Mouse (Mus musculus) midbrain, embryonic 13.5 days (tissue): ENCODE measurements around the gene Ankfy1. TPM values are rescaled to one million over a fixed set of nuclear protein-coding genes. Genes with fewer than 3 reads are reported as not detected.

Source experiments
- ATAC-seq: fragments of 200-750 bp; cut with Nextera tagmentation; 2 replicates; pipeline ENCODE4 v1.8.0; 2017; ENCODE audit warnings: mild to moderate bottlenecking, moderate TSS enrichment, moderate library complexity
- H3K27ac ChIP-seq: fragments of 300-500 bp; sonication (generic); 2 replicates; pipeline ENCODE4 v1.5.1; 2015; ENCODE audit warnings: inconsistent platforms, mild to moderate bottlenecking, moderate library complexity
- H3K27me3 ChIP-seq: fragments of 300-500 bp; sonication (generic); 2 replicates; pipeline ENCODE4 v1.6.1; 2015; ENCODE audit warnings: mild to moderate bottlenecking, inconsistent platforms
- H3K36me3 ChIP-seq: fragments of 300-500 bp; sonication (generic); 2 replicates; pipeline ENCODE4 v1.6.1; 2015; ENCODE audit warnings: mild to moderate bottlenecking, inconsistent platforms
- H3K4me1 ChIP-seq: fragments of 300-500 bp; sonication (generic); replicated peaks from 2 replicates; pipeline ENCODE4 v1.6.1; 2015; ENCODE audit warnings: inconsistent platforms
- H3K4me2 ChIP-seq: fragments of 300-500 bp; sonication (generic); replicated peaks from 2 replicates; pipeline ENCODE4 v1.6.1; 2015; ENCODE audit warnings: moderate library complexity, mild to moderate bottlenecking, inconsistent platforms
- H3K4me3 ChIP-seq: fragments of 300-500 bp; sonication (generic); replicated peaks from 2 replicates; pipeline ENCODE4 v1.5.1; 2015; ENCODE audit warnings: mild to moderate bottlenecking, inconsistent platforms
- H3K9ac ChIP-seq: fragments of 300-500 bp; sonication (generic); replicated peaks from 2 replicates; pipeline ENCODE4 v1.6.1; 2015; ENCODE audit warnings: mild to moderate bottlenecking, inconsistent platforms
- H3K9me3 ChIP-seq: fragments of 300-500 bp; sonication (generic); 2 replicates; pipeline ENCODE4 v1.6.1; 2016; ENCODE audit warnings: mild to moderate bottlenecking, inconsistent platforms
- WGBS: fragments of 180-500 bp; shearing (Covaris S2); methylation state at CpG from one replicate; pipeline ENCODE4 v1.1.7; 2015; 5-methylcytosine and 5-hydroxymethylcytosine counted together
- polyA plus RNA-seq: library from polyadenylated mRNA; unstranded; fragments of >200 nt; fragmentation: Nextera tagmentation; extraction: Ambion mirVana; gene quantifications from 2 replicates; pipeline ENCODE4 v1.2.1, GENCODE M21; 2015

Ankfy1 gene
- polyA plus RNA-seq, 1 experiment from 2014 or later: 26.2 TPM

DNA sequence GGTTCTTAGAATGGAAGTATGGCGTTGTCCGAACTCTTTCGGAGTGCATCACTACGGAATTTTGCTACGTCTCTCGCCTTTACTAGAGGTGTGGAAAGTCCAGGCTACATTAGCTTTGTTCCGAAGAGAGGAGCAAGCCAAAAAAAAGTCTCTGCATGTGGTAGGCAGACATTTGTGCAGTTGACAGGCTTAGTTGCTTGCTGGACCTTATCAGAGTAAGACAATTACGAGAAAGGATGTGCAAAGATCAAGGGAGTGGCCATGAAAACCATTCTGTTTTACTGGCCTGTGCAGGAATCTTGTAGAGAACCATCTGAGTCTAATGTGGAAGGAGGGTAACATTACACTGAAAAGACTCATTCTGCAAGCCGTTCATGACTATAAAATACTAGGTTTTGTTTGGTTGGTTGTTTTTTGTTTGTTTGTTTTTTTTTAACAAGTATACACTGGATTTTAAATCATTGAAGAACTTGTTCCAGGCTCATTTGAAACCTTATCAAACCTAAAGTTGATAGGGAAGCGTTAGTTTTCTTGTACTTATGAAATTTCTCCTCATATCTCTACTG is 107.0 kb downstream of the Ankfy1 start:
- Histone ChIP-seq H3K9ac (peak overlapping the region; percentile 93), H3K36me3 (no peaks in the 10 kb centered on the region; the same call in 1 of the 2 replicates), H3K4me2 (peak overlapping the region; percentile 97), H3K27ac (no peak overlapping the region), H3K4me3 (peak overlapping the region; percentile 100), H3K9me3 (no peaks in the 10 kb centered on the region), H3K27me3 (no peaks in the 10 kb centered on the region), H3K4me1 (peaks cover 33% of the 10 kb centered on the region)
- ATAC-seq: no peak
- 21% methylated on average over 10 of the region's 10 CpGs for WGBS

- no peak overlapping the region for H3K9ac ChIP-seq
- no peak for ATAC-seq
- no peak overlapping the region for H3K4me2 ChIP-seq
- H3K36me3 ChIP-seq: no peaks in the 10 kb centered on the region; the same call in 1 of the 2 replicates
- H3K4me3 ChIP-seq: no peak overlapping the region
- H3K4me1 ChIP-seq: peaks cover 33% of the 10 kb centered on the region
- H3K27me3 ChIP-seq: no peaks in the 10 kb centered on the region
- no peak overlapping the region for H3K27ac ChIP-seq
- no peaks in the 10 kb centered on the region for H3K9me3 ChIP-seq
These were observed 108.3 kb downstream of the Ankfy1 start for GRCm38 (mm10) chr11:72798112-72798511.

GRCm38 (mm10) chr11:72801182-72801581 is 111.4 kb downstream of the Ankfy1 start:
- ATAC-seq: no peak
- Histone ChIP-seq H3K4me2 (no peak overlapping the region), H3K27me3 (no peaks in the 10 kb centered on the region), H3K36me3 (no peaks in the 10 kb centered on the region; the same call in 1 of the 2 replicates), H3K27ac (no peak overlapping the region), H3K9me3 (no peaks in the 10 kb centered on the region), H3K4me3 (no peak overlapping the region), H3K4me1 (peaks cover 28% of the 10 kb centered on the region), H3K9ac (no peak overlapping the region)

DNA sequence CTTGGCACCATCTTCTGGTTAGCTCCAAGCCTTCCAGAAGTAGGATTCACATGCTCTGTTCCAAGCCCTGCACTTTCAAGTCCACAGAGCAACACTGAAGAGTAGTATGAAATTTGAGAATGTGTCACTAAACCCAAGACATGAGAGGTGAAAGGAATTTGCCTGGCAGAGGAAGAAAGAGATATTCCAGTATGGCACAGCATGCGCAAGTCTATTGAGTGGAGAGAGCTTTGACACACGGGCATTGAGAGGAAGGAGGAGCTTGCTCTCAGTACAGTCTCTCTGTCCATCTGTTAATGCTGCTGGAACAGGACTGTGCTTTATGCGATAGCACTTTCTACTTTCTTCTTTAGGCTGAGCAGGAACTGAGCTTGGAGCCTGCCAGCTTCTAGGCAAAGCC is 113.2 kb downstream of the Ankfy1 start:
- Histone ChIP-seq H3K27me3 (no peaks in the 10 kb centered on the region), H3K4me2 (no peak overlapping the region), H3K9me3 (no peaks in the 10 kb centered on the region), H3K27ac (no peak overlapping the region), H3K4me1 (peaks cover 13% of the 10 kb centered on the region), H3K4me3 (no peak overlapping the region), H3K36me3 (no peaks in the 10 kb centered on the region; the same call in 1 of the 2 replicates), H3K9ac (no peak overlapping the region; the same call in 1 of the 2 replicates)
- ATAC-seq: no peak
- 89% methylated on average over 3 of the region's 3 CpGs for WGBS

DNA sequence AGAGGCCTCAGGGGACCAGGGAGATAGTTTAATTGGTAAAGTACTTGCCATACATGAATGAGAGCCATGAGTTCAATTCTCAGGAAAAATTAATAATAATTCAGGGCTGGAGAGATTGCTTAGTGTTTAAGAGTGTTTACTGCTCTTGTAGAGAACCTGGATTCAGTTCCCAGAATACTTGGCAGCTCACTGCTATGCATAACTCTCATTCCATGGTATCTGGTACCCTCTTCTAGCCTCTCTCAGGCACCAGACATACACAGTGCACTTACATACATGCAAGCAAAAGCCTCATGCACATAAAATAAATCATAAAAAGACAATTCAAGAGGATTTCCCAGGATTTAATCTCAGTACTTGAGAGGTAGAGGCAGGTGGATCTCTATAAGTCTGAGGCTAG is 114.8 kb downstream of the Ankfy1 start:
- Histone ChIP-seq H3K4me3 (no peak overlapping the region), H3K4me1 (no peaks in the 10 kb centered on the region), H3K4me2 (no peak overlapping the region), H3K27me3 (no peaks in the 10 kb centered on the region), H3K9me3 (no peaks in the 10 kb centered on the region), H3K9ac (no peak overlapping the region), H3K27ac (no peak overlapping the region), H3K36me3 (no peaks in the 10 kb centered on the region)
- ATAC-seq: no peak

DNA sequence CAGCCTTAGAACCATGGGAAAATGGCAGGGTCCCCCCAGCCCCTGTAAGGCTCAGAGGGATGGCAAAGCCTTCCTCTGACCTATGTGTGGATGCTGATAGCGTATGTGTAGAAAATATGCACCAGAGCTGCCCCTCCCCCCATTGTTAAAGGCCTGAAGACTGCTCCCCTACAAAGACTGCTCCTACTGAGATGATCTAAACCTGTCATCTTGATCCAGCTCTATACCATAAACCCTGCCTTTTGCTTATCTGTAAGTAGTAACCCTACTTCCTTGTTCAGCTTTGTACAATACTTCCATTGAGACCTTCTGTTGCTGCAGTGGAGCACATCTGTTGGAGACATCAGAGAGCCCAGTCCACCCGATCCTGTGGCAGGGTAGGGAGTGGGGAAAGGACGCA is 115.4 kb downstream of the Ankfy1 start:
- Histone ChIP-seq H3K27ac (no peak overlapping the region), H3K27me3 (no peaks in the 10 kb centered on the region), H3K4me1 (no peaks in the 10 kb centered on the region), H3K4me3 (no peak overlapping the region), H3K9me3 (no peaks in the 10 kb centered on the region), H3K4me2 (no peak overlapping the region), H3K36me3 (no peaks in the 10 kb centered on the region), H3K9ac (no peak overlapping the region)
- ATAC-seq: no peak
- 88% methylated on average over 3 of the region's 3 CpGs for WGBS

DNA sequence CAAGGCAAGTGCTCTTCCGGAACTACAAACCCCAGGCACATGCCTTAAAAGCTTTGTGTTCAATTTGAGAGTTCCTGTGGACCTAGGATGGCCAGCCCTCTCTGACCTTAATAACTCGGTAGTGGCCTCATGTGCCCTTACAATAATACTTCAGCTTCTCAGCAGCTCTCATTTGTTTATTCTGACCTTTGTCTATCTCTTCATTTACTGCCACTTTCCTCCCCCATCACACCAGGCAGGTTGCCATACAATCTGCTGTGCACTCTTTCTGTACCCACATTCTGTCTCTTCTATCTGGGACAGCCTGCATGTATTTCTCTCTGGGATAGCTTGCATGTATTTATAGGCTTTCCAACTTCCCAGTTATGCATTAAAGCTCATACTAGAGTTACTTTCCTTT is 116.8 kb downstream of the Ankfy1 start:
- Histone ChIP-seq H3K4me3 (no peak overlapping the region), H3K27ac (no peak overlapping the region), H3K4me1 (no peaks in the 10 kb centered on the region), H3K9me3 (no peaks in the 10 kb centered on the region), H3K36me3 (no peaks in the 10 kb centered on the region), H3K27me3 (no peaks in the 10 kb centered on the region), H3K4me2 (no peak overlapping the region), H3K9ac (no peak overlapping the region)
- 79% methylated on average over 2 of the region's 2 CpGs for WGBS
- ATAC-seq: no peak

- no peaks in the 10 kb centered on the region for H3K36me3 ChIP-seq
- no peak overlapping the region for H3K9ac ChIP-seq
- no peak for ATAC-seq
- no peak overlapping the region for H3K4me3 ChIP-seq
- H3K9me3 ChIP-seq: no peaks in the 10 kb centered on the region
- no peak overlapping the region for H3K27ac ChIP-seq
- no peaks in the 10 kb centered on the region for H3K4me1 ChIP-seq
- 93% methylated on average over 4 of the region's 4 CpGs for WGBS
- no peaks in the 10 kb centered on the region for H3K27me3 ChIP-seq
- H3K4me2 ChIP-seq: no peak overlapping the region
These were observed 118.2 kb downstream of the Ankfy1 start for GRCm38 (mm10) chr11:72807992-72808391.

GRCm38 (mm10) chr11:72813687-72814086 is 123.9 kb downstream of the Ankfy1 start:
- H3K36me3 ChIP-seq: peaks cover 3% of the 10 kb centered on the region
- H3K9me3 ChIP-seq: no peaks in the 10 kb centered on the region
- 96% methylated on average over 5 of the region's 5 CpGs for WGBS
- H3K27ac ChIP-seq: no peak overlapping the region
- no peaks in the 10 kb centered on the region for H3K4me1 ChIP-seq
- no peak overlapping the region for H3K9ac ChIP-seq
- no peak for ATAC-seq
- H3K4me3 ChIP-seq: no peak overlapping the region
- no peak overlapping the region for H3K4me2 ChIP-seq
- no peaks in the 10 kb centered on the region for H3K27me3 ChIP-seq

DNA sequence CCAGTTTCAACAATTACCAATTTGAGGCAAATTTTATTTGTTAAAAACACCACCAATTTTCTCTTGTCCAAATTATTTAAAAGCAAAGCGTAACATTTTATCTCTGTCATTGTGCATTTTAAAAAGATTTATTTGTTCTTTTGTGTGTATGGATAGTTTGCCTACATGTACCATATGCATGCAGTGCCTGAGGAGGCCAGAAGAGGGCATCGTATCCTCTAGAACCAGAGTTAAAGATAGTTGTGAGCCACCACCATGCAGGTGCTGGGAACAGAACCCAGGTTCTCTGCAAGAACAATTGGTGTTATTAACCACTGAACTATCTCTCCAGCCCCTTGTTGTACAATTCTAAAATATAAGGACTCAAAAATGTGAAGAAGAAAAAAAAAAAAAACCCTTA is 124.4 kb downstream of the Ankfy1 start:
- no peaks in the 10 kb centered on the region for H3K4me1 ChIP-seq
- peaks cover 7% of the 10 kb centered on the region for H3K36me3 ChIP-seq
- no peak overlapping the region for H3K9ac ChIP-seq
- H3K4me3 ChIP-seq: no peak overlapping the region
- no peaks in the 10 kb centered on the region for H3K27me3 ChIP-seq
- no peaks in the 10 kb centered on the region for H3K9me3 ChIP-seq
- H3K27ac ChIP-seq: no peak overlapping the region
- 78% methylated on average over 2 of the region's 2 CpGs for WGBS
- ATAC-seq: no peak
- H3K4me2 ChIP-seq: no peak overlapping the region

DNA sequence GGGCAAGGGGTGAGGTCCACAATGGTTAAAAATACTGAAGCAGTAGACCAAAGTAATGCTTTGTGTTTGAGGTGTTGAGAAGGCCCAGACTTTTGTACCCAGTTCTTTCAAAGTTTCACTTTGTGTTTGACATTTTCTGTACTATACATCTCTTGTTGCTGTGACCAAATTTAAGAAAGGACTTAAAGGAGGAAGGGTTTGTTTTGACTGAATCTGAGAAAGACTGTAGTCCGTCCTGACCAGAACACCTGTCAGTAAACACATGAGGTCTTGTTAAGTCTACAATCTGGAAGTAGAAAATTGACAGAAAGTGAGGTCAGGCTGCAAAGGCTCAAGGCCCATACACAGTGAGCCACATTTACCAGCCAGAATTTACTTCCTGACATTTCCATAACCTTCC is 127.1 kb downstream of the Ankfy1 start:
- Histone ChIP-seq H3K4me3 (no peak overlapping the region), H3K36me3 (peaks cover 31% of the 10 kb centered on the region), H3K27me3 (no peaks in the 10 kb centered on the region), H3K9me3 (no peaks in the 10 kb centered on the region), H3K4me2 (no peak overlapping the region), H3K4me1 (no peaks in the 10 kb centered on the region), H3K9ac (no peak overlapping the region), H3K27ac (no peak overlapping the region)
- ATAC-seq: no peak
- WGBS: 90% methylated on average over 1 of the region's 1 CpGs

GRCm38 (mm10) chr11:72818067-72818466 is 128.3 kb downstream of the Ankfy1 start:
- 93% methylated on average over 7 of the region's 7 CpGs for WGBS
- Histone ChIP-seq H3K27me3 (no peaks in the 10 kb centered on the region), H3K4me2 (no peak overlapping the region), H3K9me3 (no peaks in the 10 kb centered on the region), H3K27ac (no peak overlapping the region), H3K9ac (no peak overlapping the region), H3K36me3 (peaks cover 41% of the 10 kb centered on the region), H3K4me1 (no peaks in the 10 kb centered on the region), H3K4me3 (no peak overlapping the region)
- no peak for ATAC-seq

- Histone ChIP-seq H3K9ac (no peak overlapping the region), H3K4me3 (no peak overlapping the region), H3K27ac (no peak overlapping the region), H3K9me3 (no peaks in the 10 kb centered on the region), H3K4me1 (no peaks in the 10 kb centered on the region), H3K4me2 (no peak overlapping the region), H3K27me3 (no peaks in the 10 kb centered on the region), H3K36me3 (peaks cover 60% of the 10 kb centered on the region)
- no peak for ATAC-seq
- WGBS: 92% methylated on average over 7 of the region's 7 CpGs
These were observed 131.2 kb downstream of the Ankfy1 start for GRCm38 (mm10) chr11:72821041-72821440.
